ENCODE assay signal across 27 mouse cellular contexts in the genomic region with DNA sequence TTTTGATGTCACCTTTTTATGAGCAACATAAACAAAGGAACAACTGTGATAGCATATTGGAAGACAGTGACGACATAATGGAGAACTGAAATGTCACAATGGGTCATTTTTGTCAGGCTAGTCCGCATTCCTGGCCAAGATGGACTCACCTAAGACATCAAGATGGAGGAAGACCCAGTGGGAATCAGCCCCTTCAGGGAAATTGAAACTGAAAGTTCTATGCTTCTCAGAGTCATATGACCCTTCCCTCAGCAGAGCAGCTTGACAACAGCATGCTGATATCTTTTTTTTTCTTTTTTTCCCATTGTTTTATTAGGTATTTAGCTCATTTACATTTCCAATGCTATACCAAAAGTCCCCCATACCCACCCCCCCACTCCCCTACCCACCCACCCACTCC. TPM values are rescaled to one million over a fixed set of nuclear protein-coding genes. Genes with fewer than 3 reads are reported as not detected.
DNase-seq lines count a peak whose midpoint lies in the region; ATAC-seq and TF ChIP-seq lines count a peak whose summit lies in the region.
"Had no signal": no experiment of that assay in that cellular context is flagged by ENCODE, and none has a peak within 500 bp of the region (broad histone marks: within the 10 kb centered on the region; RNA-seq: fewer than 3 reads in every experiment).

No protein-coding gene starts in this region.

- peak overlapping the region; percentile 78 for H3K4me3 ChIP-seq in megakaryocyte, embryonic 14.5 days (replicated peaks)
- H3K4me3 ChIP-seq in lung, postnatal 0 days (ENCODE audit: low read depth, low read length), result no peak overlapping the region
- H3K4me3 ChIP-seq: embryonic facial prominence, embryonic 12.5 days; forebrain, embryonic 15.5 days; heart, embryonic 13.5 days; hindbrain, embryonic 15.5 days had no signal

- WGBS in lung, postnatal 0 days, result 63% methylated on average over 2 of the region's 2 CpGs

- no peak overlapping the region for H3K9ac ChIP-seq in lung, postnatal 0 days (replicated peaks; ENCODE audit: low read depth)
- H3K9ac ChIP-seq: embryonic facial prominence, embryonic 12.5 days; forebrain, embryonic 15.5 days; heart, embryonic 13.5 days; hindbrain, embryonic 15.5 days had no signal

- H3K4me2 ChIP-seq in lung, postnatal 0 days (replicated peaks; ENCODE audit: low read depth, low read length), result no peak overlapping the region
- H3K4me2 ChIP-seq: embryonic facial prominence, embryonic 12.5 days; forebrain, embryonic 15.5 days; heart, embryonic 13.5 days; hindbrain, embryonic 15.5 days had no signal

- H3K9me3 ChIP-seq in megakaryocyte, embryonic 14.5 days, result no peaks in the 10 kb centered on the region
- H3K9me3 ChIP-seq in lung, postnatal 0 days (ENCODE audit: low read length), result no peaks in the 10 kb centered on the region
- H3K9me3 ChIP-seq: embryonic facial prominence, embryonic 12.5 days; forebrain, embryonic 15.5 days; heart, embryonic 13.5 days; hindbrain, embryonic 15.5 days had no signal

- H3K27ac ChIP-seq in lung, postnatal 0 days (ENCODE audit: low read length), result no peak overlapping the region
- H3K27ac ChIP-seq: embryonic facial prominence, embryonic 12.5 days; forebrain, embryonic 15.5 days; heart, embryonic 13.5 days; hindbrain, embryonic 15.5 days had no signal

- no peak for ATAC-seq in megakaryocyte, adult 5-6 weeks (ENCODE audit: poor library complexity, severe bottlenecking)
- ATAC-seq in lung, postnatal 0 days, result no peak
- ATAC-seq: activated CD4-positive, CD25-positive, alpha-beta regulatory T cell, adult 4 months; forebrain, embryonic 15.5 days; inflammation-experienced regulatory T-cells, adult 6 months; intestine, postnatal 0 days had no signal

- no peaks in the 10 kb centered on the region for H3K27me3 ChIP-seq in megakaryocyte, embryonic 14.5 days (replicated peaks)
- H3K27me3 ChIP-seq in lung, postnatal 0 days (replicated peaks; ENCODE audit: insufficient read depth, low read length), result no peaks in the 10 kb centered on the region
- H3K27me3 ChIP-seq: embryonic facial prominence, embryonic 12.5 days; forebrain, embryonic 15.5 days; heart, embryonic 13.5 days; hindbrain, embryonic 15.5 days had no signal

- peaks cover 8% of the 10 kb centered on the region for H3K4me1 ChIP-seq in megakaryocyte, embryonic 14.5 days
- H3K4me1 ChIP-seq in lung, postnatal 0 days (ENCODE audit: insufficient read depth, low read depth, low read length), result no peaks in the 10 kb centered on the region
- H3K4me1 ChIP-seq: embryonic facial prominence, embryonic 12.5 days; forebrain, embryonic 15.5 days; heart, embryonic 13.5 days; hindbrain, embryonic 15.5 days had no signal

- TF ChIP-seq EP300 in lung, postnatal 0 days (IDR thresholded peaks at IDR 0.05), result no peak

- no peak for TF ChIP-seq CTCF in lung, postnatal 0 days (IDR thresholded peaks at IDR 0.05)

- DNase-seq in A20 (ENCODE audit: low read depth, low spot score) (peak; percentile 1), NIH3T3 (ENCODE audit: low read depth) (peak; percentile 47)
- peak; percentile 3 for DNase-seq in naive thymus-derived CD4-positive, alpha-beta T cell, adult 2 months (ENCODE audit: low read depth)
- no peak for DNase-seq in adrenal gland, adult 2 months
- DNase-seq in lung, postnatal 0 days (ENCODE audit: low spot score), result no peak
- no peak for DNase-seq in thymus, postnatal 0 days (ENCODE audit: low spot score)
- DNase-seq: adrenal gland, adult 8-10 months; adrenal gland, postnatal 36 days; cerebellum, adult 2 months; cerebellum, postnatal 14 days; gastrocnemius, postnatal 10 days; heart, postnatal 36 days had no signal

- H3K36me3 ChIP-seq in megakaryocyte, embryonic 14.5 days (replicated peaks; ENCODE audit: low read length), result no peaks in the 10 kb centered on the region
- H3K36me3 ChIP-seq in lung, postnatal 0 days (ENCODE audit: insufficient read depth, low read length), result no peaks in the 10 kb centered on the region
- H3K36me3 ChIP-seq: embryonic facial prominence, embryonic 12.5 days; forebrain, embryonic 15.5 days; heart, embryonic 13.5 days; hindbrain, embryonic 15.5 days had no signal

RNA-seq across cellular contexts. Expression of gene Gng12, which starts 31.7 kb away (rescaled TPM):
- 6.0 and 24.2 TPM in 2 replicates for polyA plus RNA-seq in megakaryocyte, embryonic 14.5 days (2012; ENCODE audit: insufficient read depth, low replicate concordance)
- 61.0 and 78.1 TPM in 2 replicates for total RNA-seq in megakaryocyte, adult 5-6 weeks (2015)
- 42.9 and 63.5 TPM in 2 replicates for total RNA-seq in megakaryocyte, adult 5-6 weeks (2017)
- 10 to 100 TPM; 62.0 to 88.4 TPM for total RNA-seq in adrenal gland, adult 2 months (2021)
- polyA plus RNA-seq in adrenal gland, adult 2 months (2012; rRNA removed), result 5.8 and 7.6 TPM in 2 replicates
- polyA plus RNA-seq in lung, postnatal 0 days (2015; fragmentation: Nextera tagmentation; extraction: Ambion mirVana), result 77.1 and 82.5 TPM in 2 replicates
- polyA plus RNA-seq in thymus, postnatal 0 days (2015; fragmentation: Nextera tagmentation; extraction: Ambion mirVana), result 34.5 and 39.6 TPM in 2 replicates

RNA-seq across cellular contexts. Expression of gene Vmn1r39, which starts 54.1 kb away (rescaled TPM):
- polyA plus RNA-seq in megakaryocyte, embryonic 14.5 days (2012; ENCODE audit: insufficient read depth, low replicate concordance), result not detected in 2 replicates
- total RNA-seq in megakaryocyte, adult 5-6 weeks (2015), result not detected in 2 replicates
- not detected in 2 replicates for total RNA-seq in megakaryocyte, adult 5-6 weeks (2017)
- total RNA-seq in adrenal gland, adult 2 months (2021), result not detected
- polyA plus RNA-seq in adrenal gland, adult 2 months (2012; rRNA removed), result not detected in 2 replicates
- not detected in 2 replicates for polyA plus RNA-seq in lung, postnatal 0 days (2015; fragmentation: Nextera tagmentation; extraction: Ambion mirVana)
- polyA plus RNA-seq in thymus, postnatal 0 days (2015; fragmentation: Nextera tagmentation; extraction: Ambion mirVana), result not detected in 2 replicates
- total RNA-seq: adrenal gland, adult 8-10 months; adrenal gland, postnatal 36 days; gastrocnemius, postnatal 10 days; heart, adult 8-10 months; heart, postnatal 36 days had no signal
- polyA plus RNA-seq: activated CD4-positive, CD25-positive, alpha-beta regulatory T cell, adult 4 months; cerebellum, adult 2 months; cortical plate, adult 2 months; embryonic facial prominence, embryonic 12.5 days; forebrain, embryonic 11.5 days; forebrain, embryonic 15.5 days; gonadal fat pad, adult 2 months; heart, embryonic 13.5 days; heart, postnatal 0 days; hindbrain, embryonic 11.5 days; hindbrain, embryonic 15.5 days; inflammation-experienced regulatory T-cells, adult 6 months; intestine, postnatal 0 days had no signal

Comparison
In these comparisons a context has a peak if more than half of its experiments do, and no peak if none do; other contexts are left out.
1. DNase-seq: peak in A20 (single experiment), NIH3T3 (single experiment) and naive thymus-derived CD4-positive, alpha-beta T cell, adult 2 months (single experiment); none in adrenal gland, adult 2 months (single experiment), lung, postnatal 0 days (single experiment) and thymus, postnatal 0 days (single experiment).